Mouse (Mus musculus) Muller cell, postnatal 12 days (primary cell): ENCODE results near the gene Hoxb9.

Source experiments
- DNase-seq: peaks from one replicate; pipeline ENCODE4 v3.0.0-alpha.2; 2015; ENCODE audit errors: inconsistent ontology term

Hoxb9 gene

GRCm38 (mm10) chr11:96313806-96314428 lies 42.7 kb downstream of the Hoxb9 start:
- DNase-seq = no peak

GRCm38 (mm10) chr11:96314671-96315343 lies 43.5 kb downstream of the Hoxb9 start:
- no peak for DNase-seq

GRCm38 (mm10) chr11:96315344-96315681 lies 44.1 kb downstream of the Hoxb9 start:
- DNase-seq = no peak

GRCm38 (mm10) chr11:96316696-96317607 lies 45.7 kb downstream of the Hoxb9 start:
- no peak for DNase-seq

GRCm38 (mm10) chr11:96317608-96318367 lies 46.5 kb downstream of the Hoxb9 start, which contains the start of gene Hoxb4:
Hoxb4 (plus strand) TSS chr11:96318267.
- DNase-seq = no peak

- DNase-seq = no peak
These were observed 47.3 kb downstream of the Hoxb9 start for GRCm38 (mm10) chr11:96318368-96319070.

- DNase-seq = no peak
These were observed 48.0 kb downstream of the Hoxb9 start for GRCm38 (mm10) chr11:96319071-96319902.

GRCm38 (mm10) chr11:96319910-96320309 lies 48.7 kb downstream of the Hoxb9 start:
- DNase-seq = no peak

GRCm38 (mm10) chr11:96320688-96321087 lies 49.4 kb downstream of the Hoxb9 start:
- no peak for DNase-seq

- DNase-seq = no peak
These were observed 50.6 kb downstream of the Hoxb9 start for GRCm38 (mm10) chr11:96321846-96322245.

- no peak for DNase-seq
These were observed 51.5 kb downstream of the Hoxb9 start for GRCm38 (mm10) chr11:96322738-96323137.

GRCm38 (mm10) chr11:96323154-96323553 lies 51.9 kb downstream of the Hoxb9 start, which contains the start of gene Hoxb3:
Hoxb3 (plus strand) TSS chr11:96323326.
- no peak for DNase-seq

- DNase-seq = no peak
These were observed 52.9 kb downstream of the Hoxb9 start for GRCm38 (mm10) chr11:96324125-96324524.

GRCm38 (mm10) chr11:96324965-96325364 lies 53.7 kb downstream of the Hoxb9 start:
- no peak for DNase-seq

- no peak for DNase-seq
These were observed 54.5 kb downstream of the Hoxb9 start for GRCm38 (mm10) chr11:96325747-96326212.
